Mouse (Mus musculus) Patski (cell line): ENCODE results near the gene Slc51b. TPM values are rescaled to one million over a fixed set of nuclear protein-coding genes. Genes with fewer than 3 reads are reported as not detected.

ENCODE experiments used
- ATAC-seq: fragments of 100-300 bp; one replicate; pipeline ENCODE4 v1.8.0; 2021
- CTCF ChIA-PET: fragments of 350-600 bp; sonication (Branson Sonifier 250); formaldehyde crosslinking; loops from one replicate; lab custom pipeline; 2022; ENCODE audit warnings: inconsistent platforms; lab: Charles Lee
- POLR2A ChIA-PET: fragments of 350-600 bp; sonication (Branson Sonifier 250); formaldehyde crosslinking; loops from one replicate; lab custom pipeline; 2022; ENCODE audit warnings: antibody characterized with exemption, inconsistent platforms; lab: Charles Lee
- DNase-seq: peaks from one replicate; pipeline ENCODE4 v3.0.0-alpha.2; 2011; ENCODE audit warnings: low read depth, low spot score
- H3K27me3 ChIP-seq: fragments of 371-371 bp; one replicate; pipeline ENCODE4 v1.5.1; 2021
- CTCF ChIP-seq: fragments of 100-300 bp; IDR thresholded peaks from one replicate; pipeline ENCODE4 v1.5.1; 2021
- in situ Hi-C: fragments of 300-500 bp; cut with MboI; formaldehyde crosslinking; loops from 3 replicates; pipeline ENCODE4 v1.11.1; 2018; ENCODE audit warnings: low pct_unique_long_range_greater_than_20kb, mixed read lengths
- polyA plus RNA-seq: library from polyadenylated mRNA; unstranded; gene quantifications from one replicate; pipeline ENCODE4 v1.2.3, GENCODE M21; 2021

Gene Slc51b
- polyA plus RNA-seq, 1 experiment from 2014 or later = 0.26 TPM

GRCm38 (mm10) chr9:65392638-65393364 lies 30.0 kb downstream of the Slc51b start:
- CTCF ChIA-PET = interaction anchor here (1.0 to 3.4 kb wide), 5 partner anchors 10 to 40 kb away, joined by 3 to 13 read pairs (median 4); no protein-coding TSS in a partner anchor
- POLR2A ChIA-PET = no interaction called here
- peak; percentile 87 for TF ChIP-seq CTCF
- in situ Hi-C loops = loop anchor here (5.0 kb wide), 1 partner anchor 34 kb away; no protein-coding TSS in a partner anchor
- ATAC-seq (no peak), DNase-seq (no peak)
- no peaks in the 10 kb centered on the region for H3K27me3 ChIP-seq

GRCm38 (mm10) chr9:65391613-65391964 lies 31.2 kb downstream of the Slc51b start, which contains the start of gene Kbtbd13:
Gene Kbtbd13 (minus strand): TSS chr9:65391652.
- H3K27me3 ChIP-seq = no peaks in the 10 kb centered on the region
- ATAC-seq (no peak), DNase-seq (no peak)
- no peak for TF ChIP-seq CTCF
- CTCF ChIA-PET = no interaction called here
- POLR2A ChIA-PET = no interaction called here
- in situ Hi-C loops = loop anchor here (5.0 kb wide), 1 partner anchor 36 kb away; no protein-coding TSS in a partner anchor

- no peaks in the 10 kb centered on the region for H3K27me3 ChIP-seq
- TF ChIP-seq CTCF = no peak
- ChIA-PET CTCF (interaction anchor here (1.7 kb wide), 1 partner anchor 41 kb away, joined by 6 read pairs; no protein-coding TSS in a partner anchor), POLR2A (no interaction called here)
- in situ Hi-C loops = loop anchor here (5.0 kb wide), 1 partner anchor 36 kb away; no protein-coding TSS in a partner anchor
- DNase-seq (no peak), ATAC-seq (no peak)
Observed at GRCm38 (mm10) chr9:65390752-65391612, 31.8 kb downstream of the Slc51b start.

DNA sequence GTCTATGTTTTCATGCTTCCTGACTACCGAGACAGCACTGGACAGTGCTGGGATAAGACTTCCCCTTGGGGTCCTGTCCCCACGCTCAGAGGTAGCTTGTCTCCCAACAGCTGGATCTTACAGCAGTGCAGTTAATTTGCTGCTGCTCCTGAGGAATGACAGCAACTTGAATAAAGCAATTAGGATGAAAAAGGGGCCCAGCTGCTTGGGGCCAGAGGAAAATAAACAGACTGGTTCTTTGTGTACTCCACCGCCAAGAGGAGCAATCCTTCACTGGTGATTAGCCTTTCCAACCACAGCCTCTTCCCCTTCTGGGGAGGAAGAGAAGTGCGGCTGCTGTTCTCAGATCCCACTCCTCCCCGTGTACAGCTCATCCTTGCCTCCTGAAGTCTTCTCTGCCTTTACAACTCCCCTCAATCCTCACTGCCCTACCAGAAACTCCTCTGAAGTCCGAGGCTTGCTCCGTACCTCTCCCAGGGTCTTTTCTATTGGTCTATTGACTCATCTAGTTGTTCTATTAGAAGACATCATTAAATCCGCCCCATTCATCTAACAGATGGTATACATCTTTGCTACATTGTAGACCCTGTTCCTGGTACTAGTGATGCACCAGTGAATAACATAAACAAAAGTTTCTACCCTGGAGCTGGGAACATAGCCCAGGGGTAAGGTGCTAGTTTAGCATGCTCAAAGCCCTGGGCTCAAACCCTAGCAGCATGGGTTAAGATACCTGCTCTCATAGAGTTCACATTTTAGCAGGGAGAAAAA lies 36.2 kb downstream of the Slc51b start:
- DNase-seq (no peak), ATAC-seq (no peak)
- no peaks in the 10 kb centered on the region for H3K27me3 ChIP-seq
- in situ Hi-C loops = no loop called here
- ChIA-PET CTCF (no interaction called here), POLR2A (no interaction called here)
- no peak for TF ChIP-seq CTCF

GRCm38 (mm10) chr9:65384276-65384675 lies 38.5 kb downstream of the Slc51b start:
- no peaks in the 10 kb centered on the region for H3K27me3 ChIP-seq
- TF ChIP-seq CTCF = no peak
- DNase-seq = no peak
- no peak for ATAC-seq
- POLR2A ChIA-PET = no interaction called here
- in situ Hi-C loops = no loop called here
- CTCF ChIA-PET = interaction anchor here (1.1 to 2.9 kb wide), 2 partner anchors 10 to 51 kb away, joined by 3 to 12 read pairs; partner anchors contain the start of gene Mtfmt

DNA sequence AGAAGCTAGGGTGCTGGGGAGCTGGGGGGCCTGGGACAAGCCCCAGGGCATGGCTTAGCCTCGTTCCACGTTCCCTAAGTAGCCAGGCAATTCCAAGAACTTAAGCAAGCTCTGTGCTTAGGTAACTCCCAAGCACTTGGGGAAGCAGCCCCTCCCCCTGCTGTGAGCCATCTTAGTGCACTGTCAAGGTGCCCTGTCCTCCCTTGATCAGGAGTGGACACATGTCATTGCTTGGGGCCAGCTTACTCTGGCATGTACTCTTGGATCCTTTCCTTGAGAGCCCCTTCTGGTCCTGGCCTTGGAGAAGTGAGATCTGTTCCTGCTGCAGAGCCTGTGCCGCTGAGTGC lies 40.0 kb downstream of the Slc51b start:
- in situ Hi-C loops = no loop called here
- CTCF ChIA-PET = interaction anchor here (0.6 to 2.9 kb wide), 4 partner anchors 9 to 222 kb away, joined by 3 to 12 read pairs (median 5); no protein-coding TSS in a partner anchor
- no peaks in the 10 kb centered on the region for H3K27me3 ChIP-seq
- DNase-seq (no peak), ATAC-seq (no peak)
- TF ChIP-seq CTCF = no peak
- POLR2A ChIA-PET = no interaction called here

- DNase-seq = no peak
- ChIA-PET POLR2A (no interaction called here), CTCF (interaction anchor here (0.6 to 2.9 kb wide), 4 partner anchors 8 to 223 kb away, joined by 3 to 12 read pairs (median 5); no protein-coding TSS in a partner anchor)
Observed at GRCm38 (mm10) chr9:65382031-65382750, 40.6 kb downstream of the Slc51b start.

GRCm38 (mm10) chr9:65381017-65381590 lies 41.7 kb downstream of the Slc51b start:
- no peak for DNase-seq
- H3K27me3 ChIP-seq = no peaks in the 10 kb centered on the region
- ChIA-PET POLR2A (no interaction called here), CTCF (no interaction called here)
- no peak for TF ChIP-seq CTCF
- in situ Hi-C loops = no loop called here
- ATAC-seq = no peak

More at GRCm38 (mm10) chr9:65382031-65382750, 40.6 kb downstream of the Slc51b start:
- H3K27me3 ChIP-seq = no peaks in the 10 kb centered on the region
- no peak for TF ChIP-seq CTCF
- ATAC-seq = no peak
- in situ Hi-C loops = no loop called here
